In the genomic region with DNA sequence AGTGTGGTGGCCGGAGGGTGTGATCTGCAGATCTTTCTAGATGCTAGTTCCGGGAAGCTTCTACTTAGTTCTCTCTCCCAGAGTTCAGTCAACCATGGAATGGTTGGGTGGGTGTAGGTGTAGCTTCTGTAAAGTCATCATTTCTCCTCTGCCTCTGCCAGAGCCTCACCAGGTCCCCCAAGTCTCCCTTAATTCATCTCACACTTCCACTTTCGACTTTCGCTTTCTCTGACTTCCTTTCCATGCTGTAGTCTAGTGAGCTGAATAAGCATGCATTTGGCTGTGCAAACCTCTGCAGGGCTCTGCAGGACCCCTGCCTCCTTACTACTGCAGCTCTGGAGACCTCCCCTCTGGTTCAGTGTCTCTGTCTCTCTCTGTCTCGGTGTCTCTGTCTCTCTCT, we compare ENCODE assay signal across 19 mouse cellular contexts. TPM values are rescaled to one million over a fixed set of nuclear protein-coding genes. Genes with fewer than 3 reads are reported as not detected.
DNase-seq lines count a peak whose midpoint lies in the region; ATAC-seq and TF ChIP-seq lines count a peak whose summit lies in the region.
"Had no signal": no experiment of that assay in that cellular context is flagged by ENCODE, and none has a peak within 500 bp of the region (broad histone marks: within the 10 kb centered on the region; RNA-seq: fewer than 3 reads in every experiment).

No protein-coding gene starts in this region.

- TF ChIP-seq POLR2A in liver, adult 2 months (IDR thresholded peaks at IDR 0.05; ENCODE audit: extremely low read depth, insufficient read depth, low read length), result no peak

- no peak overlapping the region for H3K9ac ChIP-seq in liver, adult 2 months (ENCODE audit: low read depth, low read length)
- H3K9ac ChIP-seq in liver, embryonic 11.5 days (ENCODE audit: low read depth, low read length), result no peak overlapping the region
- H3K9ac ChIP-seq: hindbrain, embryonic 15.5 days; neural tube, embryonic 15.5 days had no signal

- no peaks in the 10 kb centered on the region for H3K4me1 ChIP-seq in liver, adult 2 months (ENCODE audit: control insufficient read depth, insufficient read depth, low read length)
- H3K4me1 ChIP-seq in liver, embryonic 11.5 days (replicated peaks; ENCODE audit: control insufficient read depth, insufficient read depth, low read length), result peaks cover 3% of the 10 kb centered on the region; the same call in 1 of the 2 replicates
- H3K4me1 ChIP-seq: hindbrain, embryonic 15.5 days; neural tube, embryonic 15.5 days had no signal

- no peak overlapping the region for H3K4me2 ChIP-seq in liver, embryonic 11.5 days
- H3K4me2 ChIP-seq: hindbrain, embryonic 15.5 days; neural tube, embryonic 15.5 days had no signal

- no peak for ATAC-seq in liver, embryonic 11.5 days (replicated peaks; ENCODE audit: low FRiP score)
- ATAC-seq in megakaryocyte, adult 5-6 weeks (ENCODE audit: poor library complexity, severe bottlenecking), result peak; percentile 75
- ATAC-seq: forebrain, embryonic 14.5 days; midbrain, embryonic 16.5 days had no signal

- no peaks in the 10 kb centered on the region for H3K27me3 ChIP-seq in liver, adult 2 months (ENCODE audit: control insufficient read depth, insufficient read depth, low read length)
- H3K27me3 ChIP-seq in liver, embryonic 11.5 days (replicated peaks; ENCODE audit: control insufficient read depth, insufficient read depth, low read length), result no peaks in the 10 kb centered on the region
- no peaks in the 10 kb centered on the region; the same call in 1 of the 2 replicates for H3K27me3 ChIP-seq in splenic B cell, adult 2 months (ENCODE audit: control insufficient read depth, insufficient read depth, low read length, poor library complexity, severe bottlenecking)
- H3K27me3 ChIP-seq: hindbrain, embryonic 15.5 days; neural tube, embryonic 15.5 days had no signal

- TF ChIP-seq CTCF in liver, adult 2 months (IDR thresholded peaks at IDR 0.05; ENCODE audit: low read depth, low read length), result no peak

- 83% methylated on average over 5 of the region's 5 CpGs for WGBS in liver, adult 2 months
- 78% methylated on average over 5 of the region's 5 CpGs for WGBS in liver, embryonic 11.5 days

- intact Hi-C loops in left cerebral cortex, postnatal 14 days (cut with DNase I), result no loop called here
- intact Hi-C loops in left cerebral cortex, postnatal 25 days (cut with DNase I), result no loop called here

- H3K27ac ChIP-seq in liver, adult 2 months (replicated peaks; ENCODE audit: insufficient read depth, low read depth, low read length), result no peak overlapping the region
- no peak overlapping the region for H3K27ac ChIP-seq in liver, embryonic 11.5 days (ENCODE audit: low read depth, low read length)
- H3K27ac ChIP-seq: hindbrain, embryonic 15.5 days; left cerebral cortex, adult 2 months; neural tube, embryonic 15.5 days had no signal

- H3K9me3 ChIP-seq in liver, embryonic 11.5 days (ENCODE audit: control insufficient read depth, low read length), result no peaks in the 10 kb centered on the region
- H3K9me3 ChIP-seq: hindbrain, embryonic 15.5 days; neural tube, embryonic 15.5 days had no signal

- H3K36me3 ChIP-seq in liver, adult 2 months (ENCODE audit: control insufficient read depth, insufficient read depth, low read length), result no peaks in the 10 kb centered on the region
- H3K36me3 ChIP-seq in liver, embryonic 11.5 days (ENCODE audit: control insufficient read depth, insufficient read depth, low read length), result no peaks in the 10 kb centered on the region
- no peaks in the 10 kb centered on the region for H3K36me3 ChIP-seq in splenic B cell, adult 2 months (ENCODE audit: control insufficient read depth, insufficient read depth, low read length, poor library complexity, severe bottlenecking)
- H3K36me3 ChIP-seq: hindbrain, embryonic 15.5 days; neural tube, embryonic 15.5 days had no signal

- peak; percentile 18 for DNase-seq in liver, adult 2 months (ENCODE audit: extremely low read depth, low read depth, low spot score)
- DNase-seq in liver, embryonic 11.5 days (ENCODE audit: low spot score), result no peak
- peak; percentile 44 for DNase-seq in T-cell, adult 2 months (ENCODE audit: low spot score)
- peak; percentile 63 for DNase-seq in splenic B cell, adult 2 months (ENCODE audit: low read depth, low spot score)
- no peak for DNase-seq in left cerebral cortex, postnatal 14 days (ENCODE audit: low spot score in 2 of 2)
- no peak for DNase-seq in left cerebral cortex, postnatal 25 days (ENCODE audit: low spot score in 2 of 2)
- DNase-seq in cerebellum, adult 11-12 months, result no peak
- DNase-seq: adrenal gland, postnatal 36 days; cerebellum, postnatal 14 days; kidney, adult 9 months; lung, adult 2 months; lung, postnatal 4 days; retina, postnatal 1 day had no signal

- no peak overlapping the region for H3K4me3 ChIP-seq in liver, adult 2 months (ENCODE audit: insufficient read depth, low read depth, low read length)
- no peak overlapping the region for H3K4me3 ChIP-seq in liver, embryonic 11.5 days (ENCODE audit: low read depth, low read length)
- H3K4me3 ChIP-seq: hindbrain, embryonic 15.5 days; left cerebral cortex, adult 2 months; neural tube, embryonic 15.5 days had no signal

- H3K79me2 ChIP-seq in liver, adult 2 months (ENCODE audit: control insufficient read depth, insufficient read depth, low read length), result no peaks in the 10 kb centered on the region

RNA-seq across cellular contexts. Expression of gene Tmsb10, which starts 31.7 kb away (rescaled TPM):
- 5.0 and 5.4 TPM in 2 replicates for total RNA-seq in liver, adult 2 months (2014; rRNA removed)
- 5.2 and 7.1 TPM in 2 replicates for polyA plus RNA-seq in liver, adult 2 months (2012; rRNA removed)
- polyA plus RNA-seq in liver, embryonic 11.5 days (2014; fragmentation: Nextera tagmentation; extraction: Ambion mirVana), result 984 and 1,116 TPM in 2 replicates
- total RNA-seq in megakaryocyte, adult 5-6 weeks (2015), result 3,978 and 3,999 TPM in 2 replicates
- 2,780 and 3,394 TPM in 2 replicates for total RNA-seq in megakaryocyte, adult 5-6 weeks (2017)
- 100 to 1,000 TPM; 833 to 928 TPM for total RNA-seq in left cerebral cortex, postnatal 14 days (2021)
- 100 to 1,000 TPM; 512 to 528 TPM for total RNA-seq in left cerebral cortex, postnatal 25 days (2021)

Comparison
In these comparisons a context has a peak if more than half of its experiments do, and no peak if none do; other contexts are left out.
1. DNase-seq: peak in liver, adult 2 months (single experiment), T-cell, adult 2 months (single experiment) and splenic B cell, adult 2 months (single experiment); none in liver, embryonic 11.5 days (single experiment), left cerebral cortex, postnatal 14 days (0 of 2), left cerebral cortex, postnatal 25 days (0 of 2) and cerebellum, adult 11-12 months (single experiment).
2. RNA of gene Tmsb10, which starts 31.7 kb away (total RNA-seq): 2,780 to 3,999 TPM in megakaryocyte, adult 5-6 weeks, 833 to 928 TPM in left cerebral cortex, postnatal 14 days and 512 to 528 TPM in left cerebral cortex, postnatal 25 days; 5.0 to 5.4 TPM in liver, adult 2 months; every median in the first group is over 10 times any median in the second.